Mouse (Mus musculus): ENCODE measurements around the gene Cacna1c. TPM values are rescaled to one million over a fixed set of nuclear protein-coding genes. Genes with fewer than 3 reads are reported as not detected.

Cacna1c gene
- polyA plus RNA-seq, 1 experiment from 2014 or later, result 0.30 TPM

DNA sequence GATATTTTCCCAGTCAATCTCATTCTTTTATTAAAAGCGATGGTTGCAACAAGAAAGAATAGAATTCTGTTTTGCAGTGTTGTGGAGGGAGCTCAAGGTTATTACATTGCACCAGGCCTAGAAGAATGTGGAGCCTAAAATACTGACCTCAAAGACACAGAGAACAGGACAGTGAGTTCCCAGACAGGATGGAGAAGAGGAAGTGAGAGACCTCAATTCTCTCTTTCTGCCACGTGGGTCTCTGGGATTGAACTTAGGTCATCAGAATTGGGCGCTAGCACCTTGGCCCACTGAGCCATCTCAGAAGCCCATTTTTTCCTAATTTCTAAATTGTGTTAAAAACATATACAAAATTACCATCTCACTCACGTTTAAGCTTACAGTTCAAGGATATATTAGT, 501.6 kb downstream of the Cacna1c start:
- no peak overlapping the region for H3K4me2 ChIP-seq (ENCODE audit: low read depth, low read length)
- no peak overlapping the region for H3K4me3 ChIP-seq (ENCODE audit: low read depth, low read length)
- no peak overlapping the region for H3K9ac ChIP-seq (ENCODE audit: low read depth, low read length)
- no peaks in the 10 kb centered on the region for H3K9me3 ChIP-seq (replicated peaks; ENCODE audit: control insufficient read depth, low read length)
- H3K4me1 ChIP-seq (ENCODE audit: control insufficient read depth, low read depth, low read length), result no peaks in the 10 kb centered on the region
- no peak overlapping the region for H3K27ac ChIP-seq (ENCODE audit: low read length)
- no peaks in the 10 kb centered on the region for H3K27me3 ChIP-seq (ENCODE audit: control insufficient read depth, insufficient read depth, low read depth, low read length)
- no peak for ATAC-seq (ENCODE audit: low read depth)
- WGBS (ENCODE audit: insufficient replicate concordance), result 47% methylated on average over 4 of the region's 4 CpGs
- no peaks in the 10 kb centered on the region for H3K36me3 ChIP-seq (ENCODE audit: control insufficient read depth, insufficient read depth)

GRCm38 (mm10) chr6:118689447-118689846, 506.8 kb downstream of the Cacna1c start:
- H3K4me1 ChIP-seq (ENCODE audit: control insufficient read depth, low read depth, low read length), result no peaks in the 10 kb centered on the region
- no peak overlapping the region for H3K27ac ChIP-seq (ENCODE audit: low read length)
- no peak overlapping the region for H3K9ac ChIP-seq (ENCODE audit: low read depth, low read length)
- H3K4me3 ChIP-seq (ENCODE audit: low read depth, low read length), result no peak overlapping the region
- no peak for ATAC-seq (ENCODE audit: low read depth)
- 65% methylated on average over 3 of the region's 3 CpGs for WGBS (ENCODE audit: insufficient replicate concordance)
- H3K4me2 ChIP-seq (ENCODE audit: low read depth, low read length), result no peak overlapping the region
- no peaks in the 10 kb centered on the region for H3K27me3 ChIP-seq (ENCODE audit: control insufficient read depth, insufficient read depth, low read depth, low read length)
- no peaks in the 10 kb centered on the region for H3K36me3 ChIP-seq (ENCODE audit: control insufficient read depth, insufficient read depth)
- no peaks in the 10 kb centered on the region for H3K9me3 ChIP-seq (replicated peaks; ENCODE audit: control insufficient read depth, low read length)

GRCm38 (mm10) chr6:118688856-118689255, 507.4 kb downstream of the Cacna1c start:
- H3K27me3 ChIP-seq (ENCODE audit: control insufficient read depth, insufficient read depth, low read depth, low read length), result no peaks in the 10 kb centered on the region
- 71% methylated on average over 5 of the region's 5 CpGs for WGBS (ENCODE audit: insufficient replicate concordance)

DNA sequence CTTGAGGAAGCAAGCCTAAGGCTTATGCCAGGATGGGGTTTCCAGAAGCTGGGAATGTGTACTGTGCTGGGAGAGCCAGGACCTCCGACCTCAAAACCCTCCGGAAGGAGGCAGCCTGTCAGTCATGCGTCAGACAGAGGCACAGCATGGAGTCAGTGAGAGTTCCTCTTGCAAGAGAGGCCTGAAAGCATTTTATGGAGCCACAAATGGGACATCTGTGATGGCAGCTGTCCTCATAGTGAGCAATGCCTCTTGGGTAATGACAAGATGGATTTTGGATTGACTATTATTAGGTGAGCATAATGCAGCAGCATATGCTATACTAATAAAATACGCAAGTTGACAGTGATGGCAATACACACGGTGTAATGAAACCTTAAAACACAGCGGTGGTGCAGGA, 515.4 kb downstream of the Cacna1c start:
- Histone ChIP-seq H3K9me3 (replicated peaks; ENCODE audit: control insufficient read depth, low read length) (no peaks in the 10 kb centered on the region), H3K27me3 (ENCODE audit: control insufficient read depth, insufficient read depth, low read depth, low read length) (no peaks in the 10 kb centered on the region), H3K4me1 (ENCODE audit: control insufficient read depth, low read depth, low read length) (no peaks in the 10 kb centered on the region), H3K4me3 (ENCODE audit: low read depth, low read length) (no peak overlapping the region), H3K36me3 (ENCODE audit: control insufficient read depth, insufficient read depth) (no peaks in the 10 kb centered on the region), H3K9ac (ENCODE audit: low read depth, low read length) (no peak overlapping the region), H3K27ac (ENCODE audit: low read length) (no peak overlapping the region), H3K4me2 (ENCODE audit: low read depth, low read length) (no peak overlapping the region)
- WGBS (ENCODE audit: insufficient replicate concordance), result 75% methylated on average over 6 of the region's 6 CpGs
- ATAC-seq (ENCODE audit: low read depth), result no peak

More at GRCm38 (mm10) chr6:118688856-118689255, 507.4 kb downstream of the Cacna1c start:
- no peak for ATAC-seq (ENCODE audit: low read depth)
- H3K4me2 ChIP-seq (ENCODE audit: low read depth, low read length), result no peak overlapping the region
- H3K9me3 ChIP-seq (replicated peaks; ENCODE audit: control insufficient read depth, low read length), result no peaks in the 10 kb centered on the region
- H3K9ac ChIP-seq (ENCODE audit: low read depth, low read length), result no peak overlapping the region
- no peaks in the 10 kb centered on the region for H3K36me3 ChIP-seq (ENCODE audit: control insufficient read depth, insufficient read depth)
- no peaks in the 10 kb centered on the region for H3K4me1 ChIP-seq (ENCODE audit: control insufficient read depth, low read depth, low read length)
- no peak overlapping the region for H3K27ac ChIP-seq (ENCODE audit: low read length)
- H3K4me3 ChIP-seq (ENCODE audit: low read depth, low read length), result no peak overlapping the region

GRCm38 (mm10) chr6:118678031-118678430, 518.2 kb downstream of the Cacna1c start:
- Histone ChIP-seq H3K4me1 (ENCODE audit: control insufficient read depth, low read depth, low read length) (no peaks in the 10 kb centered on the region), H3K27ac (ENCODE audit: low read length) (no peak overlapping the region), H3K9me3 (replicated peaks; ENCODE audit: control insufficient read depth, low read length) (no peaks in the 10 kb centered on the region), H3K9ac (ENCODE audit: low read depth, low read length) (no peak overlapping the region), H3K4me2 (ENCODE audit: low read depth, low read length) (no peak overlapping the region), H3K27me3 (ENCODE audit: control insufficient read depth, insufficient read depth, low read depth, low read length) (no peaks in the 10 kb centered on the region), H3K36me3 (ENCODE audit: control insufficient read depth, insufficient read depth) (no peaks in the 10 kb centered on the region), H3K4me3 (ENCODE audit: low read depth, low read length) (no peak overlapping the region)
- ATAC-seq (ENCODE audit: low read depth), result no peak
- 78% methylated on average over 10 of the region's 10 CpGs for WGBS (ENCODE audit: insufficient replicate concordance)

DNA sequence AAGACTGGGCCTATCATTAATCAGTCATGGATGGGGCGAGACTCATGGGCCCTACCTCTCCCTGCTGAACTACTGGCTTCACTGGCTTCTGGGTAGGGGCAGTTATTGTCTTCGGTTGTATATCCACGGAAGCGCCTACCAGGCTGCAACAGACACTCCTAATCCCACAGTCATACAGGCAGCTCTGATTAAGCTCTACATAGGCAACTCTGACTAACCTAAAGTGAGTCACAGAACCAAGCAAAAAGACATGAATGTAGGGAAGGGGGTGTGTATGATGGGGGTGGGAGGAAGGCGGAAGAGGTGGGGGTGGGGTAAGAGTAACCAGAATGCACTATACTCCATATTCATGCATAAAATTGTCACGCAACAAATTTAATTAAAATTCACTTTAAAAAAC, 518.9 kb downstream of the Cacna1c start:
- no peaks in the 10 kb centered on the region for H3K4me1 ChIP-seq (ENCODE audit: control insufficient read depth, low read depth, low read length)
- H3K9me3 ChIP-seq (replicated peaks; ENCODE audit: control insufficient read depth, low read length), result no peaks in the 10 kb centered on the region
- no peaks in the 10 kb centered on the region for H3K27me3 ChIP-seq (ENCODE audit: control insufficient read depth, insufficient read depth, low read depth, low read length)
- H3K9ac ChIP-seq (ENCODE audit: low read depth, low read length), result no peak overlapping the region
- no peak for ATAC-seq (ENCODE audit: low read depth)
- 77% methylated on average over 6 of the region's 6 CpGs for WGBS (ENCODE audit: insufficient replicate concordance)
- H3K4me2 ChIP-seq (ENCODE audit: low read depth, low read length), result no peak overlapping the region
- H3K27ac ChIP-seq (ENCODE audit: low read length), result no peak overlapping the region
- no peak overlapping the region for H3K4me3 ChIP-seq (ENCODE audit: low read depth, low read length)
- H3K36me3 ChIP-seq (ENCODE audit: control insufficient read depth, insufficient read depth), result no peaks in the 10 kb centered on the region

DNA sequence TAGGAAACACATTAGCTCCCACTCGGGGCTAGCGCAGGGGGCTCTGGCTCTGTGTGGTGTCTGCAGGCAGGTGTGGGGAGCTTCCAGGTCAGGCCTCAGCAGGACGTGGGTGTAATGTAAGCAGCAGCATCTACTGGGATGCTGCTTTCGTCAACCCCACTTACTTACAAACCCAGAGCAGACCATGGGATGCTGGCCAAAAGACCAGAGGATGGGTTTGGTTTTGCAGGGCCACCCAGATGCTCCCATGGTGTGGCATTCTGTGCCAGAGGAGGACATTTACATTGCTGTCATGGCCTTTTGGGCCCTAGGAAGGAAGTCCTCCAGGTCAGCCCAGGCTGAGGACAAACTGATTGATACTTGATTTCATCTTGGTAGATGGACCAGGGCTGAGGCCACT, 521.4 kb downstream of the Cacna1c start:
- Histone ChIP-seq H3K36me3 (ENCODE audit: control insufficient read depth, insufficient read depth) (no peaks in the 10 kb centered on the region), H3K27me3 (ENCODE audit: control insufficient read depth, insufficient read depth, low read depth, low read length) (no peaks in the 10 kb centered on the region), H3K9ac (ENCODE audit: low read depth, low read length) (no peak overlapping the region), H3K9me3 (replicated peaks; ENCODE audit: control insufficient read depth, low read length) (no peaks in the 10 kb centered on the region), H3K4me2 (ENCODE audit: low read depth, low read length) (no peak overlapping the region), H3K27ac (ENCODE audit: low read length) (no peak overlapping the region), H3K4me1 (ENCODE audit: control insufficient read depth, low read depth, low read length) (no peaks in the 10 kb centered on the region), H3K4me3 (ENCODE audit: low read depth, low read length) (no peak overlapping the region)
- 72% methylated on average over 4 of the region's 4 CpGs for WGBS (ENCODE audit: insufficient replicate concordance)
- ATAC-seq (ENCODE audit: low read depth), result no peak

GRCm38 (mm10) chr6:118673974-118674695, 522.1 kb downstream of the Cacna1c start:
- H3K27ac ChIP-seq (ENCODE audit: low read length), result no peak overlapping the region
- no peak overlapping the region for H3K9ac ChIP-seq (ENCODE audit: low read depth, low read length)
- no peaks in the 10 kb centered on the region for H3K4me1 ChIP-seq (ENCODE audit: control insufficient read depth, low read depth, low read length)
- H3K9me3 ChIP-seq (replicated peaks; ENCODE audit: control insufficient read depth, low read length), result no peaks in the 10 kb centered on the region
- no peak for ATAC-seq (ENCODE audit: low read depth)
- 63% methylated on average over 12 of the region's 12 CpGs for WGBS (ENCODE audit: insufficient replicate concordance)
- H3K4me3 ChIP-seq (ENCODE audit: low read depth, low read length), result no peak overlapping the region
- H3K36me3 ChIP-seq (ENCODE audit: control insufficient read depth, insufficient read depth), result no peaks in the 10 kb centered on the region
- no peak overlapping the region for H3K4me2 ChIP-seq (ENCODE audit: low read depth, low read length)
- no peaks in the 10 kb centered on the region for H3K27me3 ChIP-seq (ENCODE audit: control insufficient read depth, insufficient read depth, low read depth, low read length)

DNA sequence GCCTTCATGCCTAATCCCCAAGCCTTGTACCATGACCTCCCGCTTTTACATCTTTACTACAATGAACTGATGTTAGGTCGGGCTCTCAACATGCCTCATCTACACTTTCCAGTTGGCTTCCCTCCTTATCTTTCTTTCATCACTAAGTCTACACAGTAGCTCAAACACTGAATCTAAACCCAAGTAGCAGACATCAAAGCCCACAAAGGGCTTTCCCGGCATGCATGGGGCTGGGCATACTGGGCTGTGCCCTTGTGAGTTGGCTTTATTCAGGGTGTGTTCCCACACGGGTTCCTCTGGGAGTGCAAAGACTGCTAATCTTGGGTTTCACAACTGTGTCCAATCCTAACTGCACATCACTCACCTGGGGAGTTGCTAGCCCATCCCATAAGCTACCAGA, 542.9 kb downstream of the Cacna1c start:
- H3K4me2 ChIP-seq (ENCODE audit: low read depth, low read length), result no peak overlapping the region
- H3K27ac ChIP-seq (ENCODE audit: low read length), result no peak overlapping the region
- WGBS (ENCODE audit: insufficient replicate concordance), result 65% methylated on average over 4 of the region's 4 CpGs
- no peaks in the 10 kb centered on the region for H3K36me3 ChIP-seq (ENCODE audit: control insufficient read depth, insufficient read depth)
- no peak overlapping the region for H3K4me3 ChIP-seq (ENCODE audit: low read depth, low read length)
- H3K27me3 ChIP-seq (ENCODE audit: control insufficient read depth, insufficient read depth, low read depth, low read length), result no peaks in the 10 kb centered on the region
- H3K9ac ChIP-seq (ENCODE audit: low read depth, low read length), result no peak overlapping the region
- ATAC-seq (ENCODE audit: low read depth), result no peak
- H3K9me3 ChIP-seq (replicated peaks; ENCODE audit: control insufficient read depth, low read length), result no peaks in the 10 kb centered on the region
- no peaks in the 10 kb centered on the region for H3K4me1 ChIP-seq (ENCODE audit: control insufficient read depth, low read depth, low read length)

Data from liver, embryonic 16.5 days (tissue).